Mouse (Mus musculus) midbrain, postnatal 0 days (tissue): ENCODE measurements at regions not wholly inside any gene's neighbourhood (a gene's known extent, or its start where the extent isn't known, plus 50 kb on each side); places are given as distances from the start of the nearest gene placed in this dataset.

ENCODE experiments used
- ATAC-seq: fragments of 200-750 bp; cut with Nextera tagmentation; 2 replicates; pipeline ENCODE4 v1.8.0; 2017; ENCODE audit warnings: moderate number of reproducible peaks, mild to moderate bottlenecking, moderate TSS enrichment, moderate library complexity; ENCODE audit not compliant: low FRiP score
- DNase-seq: peaks from one replicate; pipeline ENCODE4 v3.0.0-alpha.2; 2015; ENCODE audit warnings: low spot score
- H3K27ac ChIP-seq: fragments of 300-500 bp; sonication (generic); 2 replicates; pipeline ENCODE4 v1.5.1; 2014; ENCODE audit warnings: low read depth, mild to moderate bottlenecking, low read length, mixed read lengths
- H3K27me3 ChIP-seq: fragments of 300-500 bp; sonication (generic); 2 replicates; pipeline ENCODE4 v1.6.1; 2014; ENCODE audit warnings: low read length, control low read depth, mixed read lengths; ENCODE audit not compliant: insufficient read depth
- H3K36me3 ChIP-seq: fragments of 300-500 bp; sonication (generic); 2 replicates; pipeline ENCODE4 v1.6.1; 2014; ENCODE audit warnings: low read length, control low read depth, mixed read lengths; ENCODE audit not compliant: insufficient read depth
- H3K4me1 ChIP-seq: fragments of 300-500 bp; sonication (generic); 2 replicates; pipeline ENCODE4 v1.6.1; 2014; ENCODE audit warnings: mild to moderate bottlenecking, control low read depth, antibody characterized with exemption, low read length, mixed read lengths; ENCODE audit not compliant: insufficient read depth
- H3K4me2 ChIP-seq: fragments of 300-500 bp; sonication (generic); 2 replicates; pipeline ENCODE4 v1.6.1; 2014; ENCODE audit warnings: low read depth, mild to moderate bottlenecking, low read length, mixed read lengths; ENCODE audit not compliant: poor library complexity, severe bottlenecking
- H3K4me3 ChIP-seq: fragments of 300-500 bp; sonication (generic); 2 replicates; pipeline ENCODE4 v1.5.1; 2014; ENCODE audit warnings: low read depth, mild to moderate bottlenecking, low read length, moderate library complexity
- H3K9ac ChIP-seq: fragments of 300-500 bp; sonication (generic); replicated peaks from 2 replicates; pipeline ENCODE4 v1.6.1; 2014; ENCODE audit warnings: mild to moderate bottlenecking, low read length, moderate library complexity, mixed read lengths; ENCODE audit not compliant: poor library complexity, severe bottlenecking
- H3K9me3 ChIP-seq: fragments of 300-500 bp; sonication (generic); 2 replicates; pipeline ENCODE4 v1.6.1; 2016; ENCODE audit warnings: low read length, control low read depth
- CTCF ChIP-seq: IDR thresholded peaks from 2 replicates; pipeline ENCODE4 v1.5.1; 2016; ENCODE audit warnings: antibody characterized with exemption, mild to moderate bottlenecking
- WGBS: fragments of 180-500 bp; shearing (Covaris S2); extraction: QIAGEN DNeasy Blood & Tissue Kit; methylation state at CpG from one replicate; pipeline ENCODE4 v1.1.7; 2014; 5-methylcytosine and 5-hydroxymethylcytosine counted together

- Histone ChIP-seq H3K4me2 (no peak overlapping the region), H3K4me3 (no peak overlapping the region), H3K27me3 (0 out of 2 replicates have a peak, but pooled peaks cover 6% of the 10 kb centered on the region), H3K4me1 (peaks cover 6% of the 10 kb centered on the region; the same call in 1 of the 2 replicates), H3K9me3 (no peaks in the 10 kb centered on the region), H3K36me3 (no peaks in the 10 kb centered on the region), H3K9ac (no peak overlapping the region), H3K27ac (no peak overlapping the region)
- TF ChIP-seq CTCF, result no peak
- 80% methylated on average over 5 of the region's 5 CpGs for WGBS
- DNase-seq (no peak), ATAC-seq (no peak)
Observed at GRCm38 (mm10) chr6:53765302-53765701, 55.3 kb downstream of the Tril start.

- 0 out of 2 replicates have a peak, but pooled peaks cover 6% of the 10 kb centered on the region for H3K27me3 ChIP-seq
- no peak overlapping the region for H3K4me3 ChIP-seq
- H3K4me2 ChIP-seq, result no peak overlapping the region
- TF ChIP-seq CTCF, result no peak
- no peak for DNase-seq
- no peak for ATAC-seq
- 87% methylated on average over 9 of the region's 9 CpGs for WGBS
- no peak overlapping the region for H3K9ac ChIP-seq
- no peak overlapping the region for H3K27ac ChIP-seq
- no peaks in the 10 kb centered on the region for H3K36me3 ChIP-seq
- H3K4me1 ChIP-seq, result peaks cover 6% of the 10 kb centered on the region; the same call in 1 of the 2 replicates
- no peaks in the 10 kb centered on the region for H3K9me3 ChIP-seq
Observed at GRCm38 (mm10) chr6:53762586-53762985, 58.0 kb downstream of the Tril start.

- H3K4me2 ChIP-seq, result no peak overlapping the region
- H3K27ac ChIP-seq, result peak overlapping the region; percentile 38; the same call in 1 of the 2 replicates
- ATAC-seq (no peak), DNase-seq (peak; percentile 82)
- no peak overlapping the region for H3K4me3 ChIP-seq
- peaks cover 6% of the 10 kb centered on the region; the same call in 1 of the 2 replicates for H3K4me1 ChIP-seq
- H3K27me3 ChIP-seq, result 0 out of 2 replicates have a peak, but pooled peaks cover 6% of the 10 kb centered on the region
- peak; percentile 57 for TF ChIP-seq CTCF
- H3K9ac ChIP-seq, result no peak overlapping the region
- no peaks in the 10 kb centered on the region for H3K36me3 ChIP-seq
- H3K9me3 ChIP-seq, result no peaks in the 10 kb centered on the region
- 9% methylated on average over 6 of the region's 6 CpGs for WGBS
Observed at GRCm38 (mm10) chr6:53760651-53761058, 60.0 kb downstream of the Tril start.

DNA sequence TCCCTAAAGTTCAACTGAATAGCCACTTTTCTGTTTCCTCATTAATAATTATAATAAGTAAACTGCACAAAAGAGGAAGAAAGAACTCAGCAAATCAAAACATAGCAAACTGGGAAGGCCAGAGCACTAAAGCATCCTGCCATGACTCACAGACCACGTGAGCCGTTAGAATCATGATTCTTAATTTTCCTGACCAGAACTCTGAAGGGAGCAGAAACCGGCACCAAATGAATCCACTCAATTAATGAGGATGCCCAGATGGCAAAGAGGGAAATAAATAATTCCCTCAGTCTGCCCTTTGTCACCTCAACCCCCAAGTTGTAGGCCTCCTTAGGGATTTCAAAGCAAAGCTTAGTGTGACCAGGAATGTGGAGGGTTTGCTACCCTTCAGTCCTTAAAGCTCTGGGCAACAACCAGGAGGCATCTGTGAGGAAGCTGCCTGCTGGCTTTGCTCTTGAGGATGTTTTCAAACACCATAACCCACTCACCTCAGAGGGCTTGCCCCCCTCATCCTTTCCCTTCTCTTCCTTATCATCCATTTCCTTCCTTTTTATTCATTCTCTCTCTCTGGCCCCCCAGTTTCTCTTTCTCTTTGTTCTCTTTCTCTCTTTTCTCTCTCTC is 60.8 kb downstream of the Tril start:
- Histone ChIP-seq H3K27me3 (0 out of 2 replicates have a peak, but pooled peaks cover 6% of the 10 kb centered on the region), H3K4me3 (no peak overlapping the region), H3K36me3 (no peaks in the 10 kb centered on the region), H3K9ac (no peak overlapping the region), H3K4me2 (no peak overlapping the region), H3K27ac (no peak overlapping the region), H3K4me1 (peaks cover 6% of the 10 kb centered on the region; the same call in 1 of the 2 replicates), H3K9me3 (no peaks in the 10 kb centered on the region)
- no peak for ATAC-seq
- WGBS, result 49% methylated on average over 3 of the region's 3 CpGs
- no peak for TF ChIP-seq CTCF
- no peak for DNase-seq

GRCm38 (mm10) chr6:53754366-53754765 is 66.3 kb downstream of the Tril start:
- 87% methylated on average over 3 of the region's 3 CpGs for WGBS
- H3K9me3 ChIP-seq, result no peaks in the 10 kb centered on the region
- no peaks in the 10 kb centered on the region for H3K4me1 ChIP-seq
- H3K27ac ChIP-seq, result no peak overlapping the region
- no peak for ATAC-seq
- no peak for TF ChIP-seq CTCF
- H3K9ac ChIP-seq, result no peak overlapping the region
- H3K4me3 ChIP-seq, result no peak overlapping the region
- H3K27me3 ChIP-seq, result no peaks in the 10 kb centered on the region
- H3K36me3 ChIP-seq, result no peaks in the 10 kb centered on the region
- DNase-seq, result no peak
- H3K4me2 ChIP-seq, result no peak overlapping the region

DNA sequence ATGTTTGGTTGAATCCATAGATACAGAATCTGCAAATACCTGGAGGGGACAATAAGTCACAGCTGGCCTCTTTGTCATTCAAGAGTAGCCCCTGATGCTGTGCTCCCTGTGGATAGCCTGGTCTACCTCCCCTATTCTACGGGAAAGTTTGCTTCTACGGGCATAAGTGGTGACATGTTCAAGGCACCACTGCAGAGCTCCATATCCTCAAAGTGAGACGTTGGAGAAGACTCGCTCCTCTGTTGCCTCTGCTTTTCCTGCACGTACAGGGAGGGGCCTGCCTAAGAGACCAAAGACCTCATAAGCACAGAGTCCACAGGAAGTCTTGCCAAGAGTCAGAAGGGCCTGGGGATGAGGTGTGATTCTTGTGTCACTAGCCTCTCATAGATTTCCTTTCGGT is 70.1 kb downstream of the Tril start:
- ATAC-seq, result no peak
- Histone ChIP-seq H3K4me2 (no peak overlapping the region), H3K4me1 (no peaks in the 10 kb centered on the region), H3K4me3 (no peak overlapping the region), H3K36me3 (no peaks in the 10 kb centered on the region), H3K27me3 (no peaks in the 10 kb centered on the region), H3K9ac (no peak overlapping the region), H3K27ac (no peak overlapping the region), H3K9me3 (no peaks in the 10 kb centered on the region)
- DNase-seq, result no peak
- 91% methylated on average over 6 of the region's 6 CpGs for WGBS
- TF ChIP-seq CTCF, result no peak
